Mouse (Mus musculus) right cerebral cortex, adult 18-20 months (tissue): ENCODE results near the gene Fbxo36.

Source experiments
- DNase-seq: peaks from one replicate; pipeline ENCODE4 v3.0.0; 2022; ENCODE audit warnings: mixed read lengths

Gene Fbxo36

GRCm38 (mm10) chr1:84897364-84897763 lies 57.7 kb downstream of the Fbxo36 start:
- no peak for DNase-seq

GRCm38 (mm10) chr1:84899156-84899555 lies 59.5 kb downstream of the Fbxo36 start:
- no peak for DNase-seq

- DNase-seq, result no peak
Observed at GRCm38 (mm10) chr1:84904467-84904866, 64.8 kb downstream of the Fbxo36 start.

GRCm38 (mm10) chr1:84910177-84910804 lies 70.7 kb downstream of the Fbxo36 start:
- no peak for DNase-seq

- DNase-seq, result no peak
Observed at GRCm38 (mm10) chr1:84912571-84912970, 72.9 kb downstream of the Fbxo36 start.

- DNase-seq, result no peak
Observed at GRCm38 (mm10) chr1:84915010-84915409, 75.4 kb downstream of the Fbxo36 start.

GRCm38 (mm10) chr1:84918865-84919264 lies 79.2 kb downstream of the Fbxo36 start:
- DNase-seq, result no peak

- DNase-seq, result no peak
Observed at GRCm38 (mm10) chr1:84923432-84923831, 83.8 kb downstream of the Fbxo36 start.

- DNase-seq, result no peak
Observed at GRCm38 (mm10) chr1:84924134-84924533, 84.5 kb downstream of the Fbxo36 start.

- DNase-seq, result no peak
Observed at GRCm38 (mm10) chr1:84925599-84925998, 86.0 kb downstream of the Fbxo36 start.

- peak; percentile 87 for DNase-seq
Observed at GRCm38 (mm10) chr1:84933472-84934150, 94.0 kb downstream of the Fbxo36 start.

- no peak for DNase-seq
Observed at GRCm38 (mm10) chr1:84934151-84934502, 94.5 kb downstream of the Fbxo36 start.

GRCm38 (mm10) chr1:84934503-84935333 lies 95.1 kb downstream of the Fbxo36 start, which contains the start of gene Slc16a14:
Gene Slc16a14 (minus strand): TSS chr1:84935134.
- DNase-seq, result peak; percentile 60

GRCm38 (mm10) chr1:84935668-84936067 lies 96.0 kb downstream of the Fbxo36 start:
- peak; percentile 93 for DNase-seq

- DNase-seq, result no peak
Observed at GRCm38 (mm10) chr1:84936716-84937510, 97.3 kb downstream of the Fbxo36 start.

GRCm38 (mm10) chr1:84939466-84939865 lies 99.8 kb downstream of the Fbxo36 start:
- no peak for DNase-seq

GRCm38 (mm10) chr1:84940322-84940721 lies 100.7 kb downstream of the Fbxo36 start:
- no peak for DNase-seq

- no peak for DNase-seq
Observed at GRCm38 (mm10) chr1:84942666-84943065, 103.0 kb downstream of the Fbxo36 start.

- DNase-seq, result no peak
Observed at GRCm38 (mm10) chr1:84943549-84943948, 103.9 kb downstream of the Fbxo36 start.

- DNase-seq, result no peak
Observed at GRCm38 (mm10) chr1:84945950-84946349, 106.3 kb downstream of the Fbxo36 start.

GRCm38 (mm10) chr1:84947390-84947789 lies 107.7 kb downstream of the Fbxo36 start:
- DNase-seq, result no peak
